Mouse (Mus musculus) layer of hippocampus, adult 6 months (tissue): ENCODE data around the gene C1qtnf3. TPM values are rescaled to one million over a fixed set of nuclear protein-coding genes. Genes with fewer than 3 reads are reported as not detected.

ENCODE experiments used
- long read RNA-seq, 2 experiments: library from polyadenylated mRNA; unstranded; transcript quantifications; one replicate each; pipeline ENCODE4 v2.0.0; 2019 to 2020
- polyA plus RNA-seq: library from polyadenylated mRNA; unstranded; fragments of <200 nt; fragmentation: Nextera tagmentation; gene quantifications from 2 replicates; pipeline ENCODE4 v1.2.3, GENCODE M21; 2021

Gene C1qtnf3
- polyA plus RNA-seq: 0.05 and 0.18 TPM in 2 replicates
- long read RNA-seq, experiment 1: 0 reads
- long read RNA-seq, experiment 2: 0 reads

DNA sequence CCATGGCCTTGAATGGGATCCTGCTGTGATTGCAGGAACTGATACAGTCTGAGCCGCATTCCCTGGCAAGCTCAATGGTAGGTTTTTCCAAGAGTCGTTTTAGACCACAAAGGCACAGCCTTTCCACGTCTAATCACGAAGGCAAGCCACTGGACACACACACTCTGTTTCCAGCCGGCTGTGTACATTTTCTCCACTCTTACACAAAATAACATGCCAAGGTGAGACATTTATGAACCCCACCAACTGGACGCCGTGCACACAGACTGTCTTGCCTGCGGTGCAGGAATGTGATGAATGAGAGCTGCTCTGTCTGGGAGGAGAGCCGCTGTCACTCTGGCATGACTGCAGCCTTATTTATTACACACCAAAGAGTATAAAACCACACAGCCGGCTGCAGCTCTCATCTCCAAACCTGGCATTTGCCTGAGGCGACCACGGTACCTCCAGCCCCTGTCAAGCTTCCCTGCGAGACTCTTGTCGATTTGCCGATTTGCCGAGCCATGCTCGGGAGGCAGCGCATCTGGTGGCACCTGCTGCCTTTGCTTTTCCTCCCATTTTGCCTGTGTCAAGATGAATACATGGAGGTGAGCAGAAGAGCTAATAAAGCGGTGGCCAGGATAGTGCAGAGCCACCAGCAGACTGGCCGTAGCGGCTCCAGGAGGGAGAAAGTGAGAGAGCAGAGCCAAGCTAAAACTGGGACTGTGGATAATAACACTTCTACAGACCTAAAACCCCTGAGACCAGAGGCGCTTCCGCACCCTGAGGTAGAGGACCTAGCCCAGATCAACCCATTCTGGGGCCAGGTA lies at the start of gene C1qtnf3:
Gene C1qtnf3, plus strand, starts transcription at position 382 of the 809 bp plus-strand sequence.

DNA sequence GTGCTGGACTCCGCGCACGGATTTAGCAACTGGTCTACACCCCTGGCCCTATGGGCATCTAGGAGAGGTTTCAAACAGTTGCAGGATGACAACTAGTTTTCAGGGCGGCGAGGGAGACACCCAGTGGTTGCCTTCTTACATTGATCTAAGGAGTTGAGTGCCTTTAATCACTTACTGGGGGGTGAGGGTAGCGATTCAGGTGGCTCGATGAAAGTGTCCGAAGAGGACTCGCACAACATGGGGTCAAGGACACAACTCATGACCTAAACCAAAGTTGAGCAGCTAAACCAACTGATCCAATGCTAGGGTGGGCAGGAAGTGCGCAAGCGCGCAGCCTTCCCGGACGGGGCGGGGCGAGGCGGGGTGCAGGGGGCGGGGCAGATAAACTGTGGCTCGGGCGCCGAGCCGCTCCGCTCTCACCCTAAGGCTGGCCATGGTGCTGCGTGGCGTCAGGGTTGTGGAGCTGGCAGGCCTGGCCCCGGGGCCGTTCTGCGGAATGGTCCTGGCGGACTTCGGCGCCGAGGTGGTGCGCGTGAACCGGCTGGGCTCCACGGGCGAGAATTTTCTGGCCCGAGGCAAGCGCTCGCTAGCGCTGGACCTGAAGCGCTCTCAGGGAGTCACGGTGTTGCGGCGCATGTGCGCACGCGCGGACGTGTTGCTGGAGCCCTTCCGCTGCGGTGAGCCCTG lies 29.4 kb downstream of the C1qtnf3 start, which contains the start of gene Amacr:
Gene Amacr, plus strand, starts transcription at position 380 of the 687 bp plus-strand sequence.

DNA sequence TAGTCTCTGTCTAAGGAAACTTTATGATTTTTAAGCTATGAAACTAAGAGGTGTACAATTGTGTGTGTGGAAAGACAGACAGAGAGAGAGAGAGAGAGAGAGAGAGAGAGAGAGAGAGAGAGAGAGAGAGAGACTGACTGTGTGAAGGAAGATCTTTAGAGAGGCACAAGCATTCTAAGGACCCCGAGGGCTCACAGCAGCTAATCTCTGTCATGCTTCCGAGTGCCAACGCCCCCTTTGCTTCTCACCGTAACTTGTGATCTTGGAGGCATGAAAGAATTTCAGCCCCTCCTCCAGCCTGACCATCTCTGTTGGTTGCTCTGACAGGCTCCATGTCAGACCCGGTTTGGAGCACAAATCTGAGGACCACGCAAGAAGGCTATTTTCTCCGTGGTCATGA lies 48.3 kb downstream of the C1qtnf3 start, which contains the start of gene Slc45a2:
Gene Slc45a2, plus strand, starts transcription at position 301 of the 400 bp plus-strand sequence.

Other genes with a start within 250 kb of the C1qtnf3 start
- 0.89 and 1.1 TPM in 2 replicates for gene Rai14, start 237.7 kb upstream of the C1qtnf3 start, polyA plus RNA-seq
- 13.9 and 14.4 TPM in 2 replicates for gene Amacr, start 29.4 kb downstream of the C1qtnf3 start, polyA plus RNA-seq
- 0.04 and 0.06 TPM in 2 replicates for gene Slc45a2, start 48.4 kb downstream of the C1qtnf3 start, polyA plus RNA-seq
- gene Rxfp3, start 85.7 kb downstream of the C1qtnf3 start, polyA plus RNA-seq: 1.4 and 1.5 TPM in 2 replicates
- gene Adamts12, start 112.5 kb downstream of the C1qtnf3 start, polyA plus RNA-seq: 0.06 and 0.09 TPM in 2 replicates